Mouse (Mus musculus) right cerebral cortex, postnatal 25 days (tissue): ENCODE results near the gene Gdf1.
A peak's percentile ranks its signal among the peaks of the same experiment; 100 is the strongest.

Experiments used
- DNase-seq: peaks from one replicate; pipeline ENCODE4 v3.0.0; 2022

Gdf1 gene

GRCm38 (mm10) chr8:70366588-70366987 lies 37.0 kb downstream of the Gdf1 start:
- no peak for DNase-seq

- no peak for DNase-seq
Observed at GRCm38 (mm10) chr8:70370476-70370875, 40.9 kb downstream of the Gdf1 start.

- DNase-seq = no peak
Observed at GRCm38 (mm10) chr8:70371951-70372350, 42.3 kb downstream of the Gdf1 start.

GRCm38 (mm10) chr8:70373397-70374317 lies 44.0 kb downstream of the Gdf1 start, which contains the start of gene Comp:
Gene Comp, plus strand, starts transcription at chr8:70373558.
- no peak for DNase-seq

- no peak for DNase-seq
Observed at GRCm38 (mm10) chr8:70374318-70374927, 44.8 kb downstream of the Gdf1 start.

GRCm38 (mm10) chr8:70375212-70375859 lies 45.7 kb downstream of the Gdf1 start:
- no peak for DNase-seq

- DNase-seq = no peak
Observed at GRCm38 (mm10) chr8:70376275-70376741, 46.7 kb downstream of the Gdf1 start.

GRCm38 (mm10) chr8:70377049-70377448 lies 47.4 kb downstream of the Gdf1 start:
- DNase-seq = no peak

- DNase-seq = peak; percentile 42
Observed at GRCm38 (mm10) chr8:70380069-70380468, 50.5 kb downstream of the Gdf1 start.
